Mouse (Mus musculus) forebrain, postnatal 0 days (tissue): ENCODE results near the gene Armc7. TPM values are rescaled to one million over a fixed set of nuclear protein-coding genes. Genes with fewer than 3 reads are reported as not detected.

Source experiments
- ATAC-seq: fragments of 200-750 bp; cut with Nextera tagmentation; 2 replicates; pipeline ENCODE4 v1.8.0; 2017; ENCODE audit warnings: mild to moderate bottlenecking, moderate library complexity
- DNase-seq: peaks from one replicate; pipeline ENCODE4 v3.0.0-alpha.2; 2015
- H3K27ac ChIP-seq: fragments of 300-500 bp; sonication (generic); 2 replicates; pipeline ENCODE4 v1.5.1; 2014; ENCODE audit warnings: low read depth, mild to moderate bottlenecking, antibody characterized with exemption, low read length, moderate library complexity, mixed read lengths
- H3K27me3 ChIP-seq: fragments of 300-500 bp; sonication (generic); 2 replicates; pipeline ENCODE4 v1.6.1; 2014; ENCODE audit warnings: mild to moderate bottlenecking, low read length, mixed read lengths; ENCODE audit not compliant: insufficient read depth
- H3K36me3 ChIP-seq: fragments of 300-500 bp; sonication (generic); 2 replicates; pipeline ENCODE4 v1.6.1; 2014; ENCODE audit warnings: mild to moderate bottlenecking, moderate library complexity; ENCODE audit not compliant: insufficient read depth
- H3K4me1 ChIP-seq: fragments of 300-500 bp; sonication (generic); 2 replicates; pipeline ENCODE4 v1.6.1; 2014; ENCODE audit warnings: antibody characterized with exemption; ENCODE audit not compliant: insufficient read depth
- H3K4me2 ChIP-seq: fragments of 300-500 bp; sonication (generic); 2 replicates; pipeline ENCODE4 v1.6.1; 2014; ENCODE audit warnings: low read depth, mild to moderate bottlenecking, moderate library complexity
- H3K4me3 ChIP-seq: fragments of 300-500 bp; sonication (generic); 2 replicates; pipeline ENCODE4 v1.5.1; 2014; ENCODE audit warnings: low read depth, low read length, mixed read lengths
- H3K9ac ChIP-seq: fragments of 300-500 bp; sonication (generic); 2 replicates; pipeline ENCODE4 v1.6.1; 2014; ENCODE audit warnings: mild to moderate bottlenecking
- H3K9me3 ChIP-seq: fragments of 300-500 bp; sonication (generic); 2 replicates; pipeline ENCODE4 v1.6.1; 2016; ENCODE audit warnings: low read length
- CTCF ChIP-seq: sonication (generic); IDR thresholded peaks from 2 replicates; pipeline ENCODE4 v1.5.1; 2016; ENCODE audit warnings: antibody characterized with exemption, control low read depth, low read depth
- WGBS: fragments of 180-500 bp; shearing (Covaris S2); extraction: QIAGEN DNeasy Blood & Tissue Kit; methylation state at CpG from one replicate; pipeline ENCODE4 v1.1.7; 2014; 5-methylcytosine and 5-hydroxymethylcytosine counted together
- microRNA-seq, 2 experiments: library from miRNA; unstranded; fragments of <30 nt; microRNA quantifications; one replicate each; pipeline ENCODE4; 2016
- polyA plus RNA-seq: library from polyadenylated mRNA; unstranded; fragments of >200 nt; fragmentation: Nextera tagmentation; extraction: Ambion mirVana; gene quantifications from 2 replicates; pipeline ENCODE4 v1.2.1, GENCODE M21; 2015
- total RNA-seq: library from RNA; depleted of rRNA; stranded (reverse); fragments of >200 nt; gene quantifications from 2 replicates; pipeline ENCODE4 v1.2.3, GENCODE M21; 2014; rRNA removed

Armc7 gene
- total and polyA plus RNA-seq, 2 experiments from 2014 or later = 11.2 TPM

GRCm38 (mm10) chr11:115536856-115537568 lies 61.5 kb downstream of the Armc7 start:
- peak overlapping the region; percentile 100 for H3K27ac ChIP-seq
- no peaks in the 10 kb centered on the region for H3K27me3 ChIP-seq
- 79% methylated on average over 10 of the region's 10 CpGs for WGBS
- H3K9ac ChIP-seq = peak overlapping the region; percentile 96
- H3K36me3 ChIP-seq = peaks cover 13% of the 10 kb centered on the region; the same call in 1 of the 2 replicates
- ATAC-seq = no peak
- H3K4me3 ChIP-seq = peak overlapping the region; percentile 93
- H3K9me3 ChIP-seq = no peaks in the 10 kb centered on the region
- peaks cover 7% of the 10 kb centered on the region for H3K4me1 ChIP-seq
- H3K4me2 ChIP-seq = peak overlapping the region; percentile 68
- DNase-seq = peak; percentile 22
- peak; percentile 30; the same call in 1 of the 2 replicates for TF ChIP-seq CTCF

- WGBS = 67% methylated on average over 2 of the region's 2 CpGs
- H3K27ac ChIP-seq = no peak overlapping the region
Measured at GRCm38 (mm10) chr11:115538045-115538444, 62.6 kb downstream of the Armc7 start.

More at GRCm38 (mm10) chr11:115538045-115538444, 62.6 kb downstream of the Armc7 start:
- Histone ChIP-seq H3K4me1 (peaks cover 7% of the 10 kb centered on the region), H3K36me3 (peaks cover 4% of the 10 kb centered on the region; the same call in 1 of the 2 replicates), H3K4me2 (no peak overlapping the region), H3K4me3 (no peak overlapping the region), H3K27me3 (no peaks in the 10 kb centered on the region), H3K9ac (no peak overlapping the region), H3K9me3 (no peaks in the 10 kb centered on the region)
- no peak for TF ChIP-seq CTCF
- DNase-seq = no peak
- ATAC-seq = no peak

Small RNA genes within 50 kb of the gene (microRNA-seq; reads per million reads assigned to microRNA genes)
- gene Mir3968 = 0 to 0.24 reads per million in 2 experiments

Other genes starting within 250 kb of the Armc7 start
- gene Grin2c, start 208.4 kb upstream of the Armc7 start, total RNA-seq = 1.5 and 1.6 TPM in 2 replicates
- gene Grin2c, start 208.4 kb upstream of the Armc7 start, polyA plus RNA-seq = 0.35 and 0.48 TPM in 2 replicates
- 18.6 and 26.2 TPM in 2 replicates for gene Fdxr, start 198.6 kb upstream of the Armc7 start, total RNA-seq
- 14.0 and 16.4 TPM in 2 replicates for gene Fdxr, start 198.6 kb upstream of the Armc7 start, polyA plus RNA-seq
- 3.8 and 6.5 TPM in 2 replicates for gene Fads6, start 178.0 kb upstream of the Armc7 start, total RNA-seq
- 0.47 and 0.48 TPM in 2 replicates for gene Fads6, start 178.0 kb upstream of the Armc7 start, polyA plus RNA-seq
- 0.15 TPM in 1 of 2 replicates, not detected in the other for gene Otop2, start 168.5 kb upstream of the Armc7 start, total RNA-seq
- gene Otop2, start 168.5 kb upstream of the Armc7 start, polyA plus RNA-seq = 0.10 and 0.13 TPM in 2 replicates
- gene Ush1g, start 153.6 kb upstream of the Armc7 start, total RNA-seq = 0.23 and 0.33 TPM in 2 replicates
- 0.06 and 0.09 TPM in 2 replicates for gene Ush1g, start 153.6 kb upstream of the Armc7 start, polyA plus RNA-seq
- gene Otop3, start 140.9 kb upstream of the Armc7 start, total RNA-seq = 0.31 and 0.48 TPM in 2 replicates
- 0.47 and 0.98 TPM in 2 replicates for gene Otop3, start 140.9 kb upstream of the Armc7 start, polyA plus RNA-seq
- gene Hid1, start 107.9 kb upstream of the Armc7 start, total RNA-seq = 52.4 and 54.5 TPM in 2 replicates
- gene Hid1, start 107.9 kb upstream of the Armc7 start, polyA plus RNA-seq = 42.8 and 46.6 TPM in 2 replicates
- 43.0 and 45.8 TPM in 2 replicates for gene Cdr2l, start 93.8 kb upstream of the Armc7 start, total RNA-seq
- gene Cdr2l, start 93.8 kb upstream of the Armc7 start, polyA plus RNA-seq = 14.4 and 16.9 TPM in 2 replicates
- gene Mrpl58, start 71.9 kb upstream of the Armc7 start, total RNA-seq = 82.1 and 86.1 TPM in 2 replicates
- 201 and 203 TPM in 2 replicates for gene Mrpl58, start 71.9 kb upstream of the Armc7 start, polyA plus RNA-seq
- 339 and 418 TPM in 2 replicates for gene Atp5h, start 55.7 kb upstream of the Armc7 start, total RNA-seq
- gene Atp5h, start 55.7 kb upstream of the Armc7 start, polyA plus RNA-seq = 808 and 932 TPM in 2 replicates
- gene Kctd2, start 55.5 kb upstream of the Armc7 start, total RNA-seq = 31.7 TPM in 2 replicates
- gene Kctd2, start 55.5 kb upstream of the Armc7 start, polyA plus RNA-seq = 27.1 and 29.3 TPM in 2 replicates
- not detected in 2 replicates for gene Trim80, start 35.1 kb upstream of the Armc7 start, total RNA-seq
- not detected in 2 replicates for gene Trim80, start 35.1 kb upstream of the Armc7 start, polyA plus RNA-seq
- gene Slc16a5, start 13.2 kb upstream of the Armc7 start, total RNA-seq = not detected in 2 replicates
- 0.06 and 0.07 TPM in 2 replicates for gene Slc16a5, start 13.2 kb upstream of the Armc7 start, polyA plus RNA-seq
- gene Nt5c, start 16.2 kb downstream of the Armc7 start, total RNA-seq = 59.6 and 84.6 TPM in 2 replicates
- 136 and 143 TPM in 2 replicates for gene Nt5c, start 16.2 kb downstream of the Armc7 start, polyA plus RNA-seq
- 1,009 and 1,140 TPM in 2 replicates for gene Jpt1, start 38.7 kb downstream of the Armc7 start, total RNA-seq
- 1,672 and 1,955 TPM in 2 replicates for gene Jpt1, start 38.7 kb downstream of the Armc7 start, polyA plus RNA-seq
- 795 and 821 TPM in 2 replicates for gene Sumo2, start 60.6 kb downstream of the Armc7 start, total RNA-seq
- 1,185 and 1,251 TPM in 2 replicates for gene Sumo2, start 60.6 kb downstream of the Armc7 start, polyA plus RNA-seq
- gene Nup85, start 88.8 kb downstream of the Armc7 start, total RNA-seq = 62.6 and 90.3 TPM in 2 replicates
- 66.2 and 78.7 TPM in 2 replicates for gene Nup85, start 88.8 kb downstream of the Armc7 start, polyA plus RNA-seq
- gene Mrps7, start 128.3 kb downstream of the Armc7 start, total RNA-seq = 34.6 and 46.3 TPM in 2 replicates
- 74.1 and 78.1 TPM in 2 replicates for gene Mrps7, start 128.3 kb downstream of the Armc7 start, polyA plus RNA-seq
- 34.0 and 34.5 TPM in 2 replicates for gene Gga3, start 128.4 kb downstream of the Armc7 start, total RNA-seq
- 15.2 and 18.5 TPM in 2 replicates for gene Gga3, start 128.4 kb downstream of the Armc7 start, polyA plus RNA-seq
- gene Mif4gd, start 137.3 kb downstream of the Armc7 start, total RNA-seq = 12.2 and 16.9 TPM in 2 replicates
- gene Mif4gd, start 137.3 kb downstream of the Armc7 start, polyA plus RNA-seq = 14.4 and 19.4 TPM in 2 replicates
- gene Slc25a19, start 152.6 kb downstream of the Armc7 start, total RNA-seq = 34.3 and 38.7 TPM in 2 replicates
- gene Slc25a19, start 152.6 kb downstream of the Armc7 start, polyA plus RNA-seq = 51.1 and 51.7 TPM in 2 replicates
- 88.2 and 91.9 TPM in 2 replicates for gene Grb2, start 232.9 kb downstream of the Armc7 start, total RNA-seq
- 153 and 162 TPM in 2 replicates for gene Grb2, start 232.9 kb downstream of the Armc7 start, polyA plus RNA-seq